Mouse (Mus musculus): ENCODE results near the gene Bcap31. TPM values are rescaled to one million over a fixed set of nuclear protein-coding genes. Genes with fewer than 3 reads are reported as not detected.

Gene Bcap31
- 111 TPM for total RNA-seq (2023)

GRCm38 (mm10) chrX:73716109-73716661 is at the start of gene Bcap31, which contains the start of gene Abcd1:
Bcap31 (minus strand) TSS chrX:73716175.
Abcd1 (plus strand) TSS chrX:73716597.

GRCm38 (mm10) chrX:73756334-73757140 is 40.6 kb upstream of the Bcap31 start, which contains the start of gene Plxnb3:
Plxnb3 (plus strand) TSS chrX:73757090.

GRCm38 (mm10) chrX:73672879-73673618 is 42.9 kb downstream of the Bcap31 start, which contains the start of gene Slc6a8:
Slc6a8 (plus strand) TSS chrX:73673150.

GRCm38 (mm10) chrX:73659575-73660283 is 56.2 kb downstream of the Bcap31 start, which contains the start of gene Pnck:
Pnck (minus strand) TSS chrX:73660117.

GRCm38 (mm10) chrX:73639255-73639675 is 76.7 kb downstream of the Bcap31 start, which contains the start of gene Dusp9:
Dusp9 (plus strand) TSS chrX:73639419.

Other genes with a start within 250 kb of the Bcap31 start
- gene Bgn, start 232.6 kb downstream of the Bcap31 start, total RNA-seq (2023), result 0.43 TPM
- gene Atp2b3, start 213.1 kb downstream of the Bcap31 start, total RNA-seq (2023), result not detected
- 0.31 TPM for gene Dusp9, start 76.8 kb downstream of the Bcap31 start, total RNA-seq (2023)
- gene Pnck, start 56.1 kb downstream of the Bcap31 start, total RNA-seq (2023), result 2.1 TPM
- 0.58 TPM for gene Slc6a8, start 43.0 kb downstream of the Bcap31 start, total RNA-seq (2023)
- gene Abcd1, start 422 bp upstream of the Bcap31 start, total RNA-seq (2023), result 32.7 TPM
- not detected for gene Plxnb3, start 40.9 kb upstream of the Bcap31 start, total RNA-seq (2023)
- gene Srpk3, start 58.2 kb upstream of the Bcap31 start, total RNA-seq (2023), result 9.7 TPM
- 124 TPM for gene Idh3g, start 70.7 kb upstream of the Bcap31 start, total RNA-seq (2023)
- 116 TPM for gene Ssr4, start 70.9 kb upstream of the Bcap31 start, total RNA-seq (2023)
- 1.2 TPM for gene Pdzd4, start 108.8 kb upstream of the Bcap31 start, total RNA-seq (2023)
- gene Avpr2, start 175.9 kb upstream of the Bcap31 start, total RNA-seq (2023), result not detected
- gene L1cam, start 179.9 kb upstream of the Bcap31 start, total RNA-seq (2023), result 21.3 TPM
- gene Arhgap4, start 205.7 kb upstream of the Bcap31 start, total RNA-seq (2023), result 313 TPM
- gene Naa10, start 205.8 kb upstream of the Bcap31 start, total RNA-seq (2023), result 69.4 TPM
- gene Renbp, start 214.7 kb upstream of the Bcap31 start, total RNA-seq (2023), result 3.4 TPM